Comparison of ENCODE assay signal across 12 mouse cellular contexts in genomic region chr19:28517464-28518080, GRCm38 (mm10).
DNase-seq lines count a peak whose midpoint lies in the region; TF ChIP-seq lines count a peak whose summit lies in the region.
"Had no signal": no experiment of that assay in that cellular context is flagged by ENCODE, and none has a peak within 500 bp of the region (broad histone marks: within the 10 kb centered on the region; RNA-seq: fewer than 3 reads in every experiment).

No protein-coding gene starts in this region.

- TF ChIP-seq POLR2A in kidney, adult 2 months (IDR thresholded peaks at IDR 0.05; ENCODE audit: low read depth, low read length), result no peak
- TF ChIP-seq POLR2A in small intestine, adult 2 months (IDR thresholded peaks at IDR 0.05; ENCODE audit: low read depth, low read length), result no peak

- peaks cover 45% of the 10 kb centered on the region for H3K4me1 ChIP-seq in kidney, adult 2 months (ENCODE audit: control insufficient read depth, insufficient read depth, low read length)
- H3K4me1 ChIP-seq in small intestine, adult 2 months (ENCODE audit: control insufficient read depth, insufficient read depth, insufficient read length, low read length), result peaks cover 5% of the 10 kb centered on the region; the same call in 1 of the 2 replicates
- H3K4me1 ChIP-seq: liver, embryonic 15.5 days had no signal

- no peaks in the 10 kb centered on the region for H3K27me3 ChIP-seq in kidney, adult 2 months (replicated peaks; ENCODE audit: control insufficient read depth, insufficient read depth, low read length)
- no peaks in the 10 kb centered on the region for H3K27me3 ChIP-seq in small intestine, adult 2 months (ENCODE audit: control insufficient read depth, insufficient read depth, low read length)
- H3K27me3 ChIP-seq: heart, embryonic 12.5 days; liver, embryonic 15.5 days; Patski had no signal

- intact Hi-C loops in left cerebral cortex, adult 2 months (cut with DNase I), result no loop called here

- WGBS in kidney, adult 2 months, result 58% methylated on average over 9 of the region's 9 CpGs
- 20% methylated on average over 9 of the region's 9 CpGs for WGBS in small intestine, adult 2 months

- H3K36me3 ChIP-seq in kidney, adult 2 months (ENCODE audit: control insufficient read depth, insufficient read depth, low read length), result no peaks in the 10 kb centered on the region
- H3K36me3 ChIP-seq in small intestine, adult 2 months (ENCODE audit: control insufficient read depth, insufficient read depth, low read length), result no peaks in the 10 kb centered on the region
- H3K36me3 ChIP-seq: heart, embryonic 12.5 days; liver, embryonic 15.5 days had no signal

- H3K4me3 ChIP-seq in kidney, adult 2 months (ENCODE audit: insufficient read depth, low read depth, low read length), result no peak overlapping the region
- H3K4me3 ChIP-seq in small intestine, adult 2 months (ENCODE audit: low read depth, low read length), result no peak overlapping the region
- H3K4me3 ChIP-seq in left cerebral cortex, adult 2 months, result no peak overlapping the region
- H3K4me3 ChIP-seq: heart, embryonic 12.5 days; liver, embryonic 15.5 days had no signal

- DNase-seq in adrenal gland, adult (ENCODE audit: inconsistent age in 2 of 2, low spot score in 1 of 2), result peak; percentile 17 to 75
- no peak for DNase-seq in adrenal gland, postnatal 10 days
- DNase-seq in kidney, adult 2 months, result peak; percentile 45
- DNase-seq in kidney, adult 8-10 months, result no peak
- DNase-seq in adrenal gland, postnatal 36 days, result peak; percentile 14 to 36
- DNase-seq in left cerebral cortex, adult 2 months (ENCODE audit: extremely low spot score in 1 of 2, low spot score in 2 of 2), result no peak
- DNase-seq in thymus, postnatal 0 days (ENCODE audit: low spot score), result no peak
- DNase-seq: gastrocnemius, postnatal 25 days had no signal

- peak overlapping the region; percentile 73 for H3K27ac ChIP-seq in kidney, adult 2 months (ENCODE audit: insufficient read depth, low read depth, low read length)
- H3K27ac ChIP-seq in small intestine, adult 2 months (ENCODE audit: insufficient read depth, low read depth, low read length), result peak overlapping the region; percentile 25; the same call in 1 of the 2 replicates
- H3K27ac ChIP-seq in left cerebral cortex, adult 2 months, result no peak overlapping the region
- H3K27ac ChIP-seq: liver, embryonic 15.5 days had no signal

- TF ChIP-seq CTCF in kidney, adult 2 months (conservative IDR thresholded peaks at IDR 0.05; ENCODE audit: insufficient read depth, insufficient read length, low read depth, low read length), result no peak
- TF ChIP-seq CTCF in small intestine, adult 2 months (IDR thresholded peaks at IDR 0.05; ENCODE audit: extremely low read depth, insufficient read length, insufficient replicate concordance, low read depth, low read length), result no peak
- TF ChIP-seq CTCF in left cerebral cortex, adult 2 months (IDR thresholded peaks at IDR 0.05), result no peak

Comparison
In these comparisons a context has a peak if more than half of its experiments do, and no peak if none do; other contexts are left out.
1. DNase-seq: peak in adrenal gland, adult (2 of 2), kidney, adult 2 months (single experiment) and adrenal gland, postnatal 36 days (2 of 2); none in adrenal gland, postnatal 10 days (single experiment), kidney, adult 8-10 months (0 of 2), left cerebral cortex, adult 2 months (0 of 2) and thymus, postnatal 0 days (single experiment).